Mouse (Mus musculus) kidney, postnatal 36 days (tissue): ENCODE measurements at regions not wholly inside any gene's neighbourhood (a gene's known extent, or its start where the extent isn't known, plus 50 kb on each side); places are given as distances from the start of the nearest gene placed in this dataset.

Experiments used
- DNase-seq, 2 experiments: peaks; one replicate each; pipeline ENCODE4 v3.0.0; 2021 to 2022; ENCODE audit warnings: mixed read lengths in 2 of 2

DNA sequence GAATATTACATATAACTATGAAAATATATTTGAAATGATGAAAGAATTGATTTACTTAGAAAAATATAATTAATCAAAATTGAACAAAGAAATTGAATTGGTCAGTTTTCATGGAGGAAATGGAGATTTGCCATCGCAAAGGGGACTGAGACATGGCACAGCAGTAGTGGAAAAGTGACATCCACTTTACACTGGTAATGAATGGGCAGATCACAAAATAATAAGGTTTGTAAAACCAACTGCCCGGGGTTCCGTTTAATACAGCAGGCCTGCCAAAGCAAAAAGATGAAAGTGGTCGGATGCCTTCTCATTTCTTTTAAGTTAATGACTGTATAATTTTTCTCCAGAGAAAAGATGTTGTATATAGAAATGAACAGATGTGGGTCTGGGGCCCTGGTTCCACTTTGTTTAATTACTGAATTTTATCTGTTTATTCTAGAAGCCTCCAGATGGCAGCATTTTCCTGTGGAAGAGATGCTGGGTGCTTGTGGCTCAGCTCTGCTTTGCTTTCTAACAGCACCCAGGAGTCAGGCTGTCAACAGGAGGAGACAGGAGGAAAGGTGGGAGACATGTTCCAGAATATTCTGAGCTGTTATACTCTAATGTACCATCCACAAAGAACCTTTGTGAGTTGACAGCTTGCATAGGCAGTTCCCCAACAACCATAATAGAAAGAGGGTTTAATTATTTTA, 75.6 kb upstream of the Fbxl17 start:
- DNase-seq: peak; percentile 44 to 56

GRCm38 (mm10) chr17:63582870-63583269, 83.1 kb upstream of the Fbxl17 start:
- DNase-seq: peak in 1 of 2 experiments; percentile 1

DNA sequence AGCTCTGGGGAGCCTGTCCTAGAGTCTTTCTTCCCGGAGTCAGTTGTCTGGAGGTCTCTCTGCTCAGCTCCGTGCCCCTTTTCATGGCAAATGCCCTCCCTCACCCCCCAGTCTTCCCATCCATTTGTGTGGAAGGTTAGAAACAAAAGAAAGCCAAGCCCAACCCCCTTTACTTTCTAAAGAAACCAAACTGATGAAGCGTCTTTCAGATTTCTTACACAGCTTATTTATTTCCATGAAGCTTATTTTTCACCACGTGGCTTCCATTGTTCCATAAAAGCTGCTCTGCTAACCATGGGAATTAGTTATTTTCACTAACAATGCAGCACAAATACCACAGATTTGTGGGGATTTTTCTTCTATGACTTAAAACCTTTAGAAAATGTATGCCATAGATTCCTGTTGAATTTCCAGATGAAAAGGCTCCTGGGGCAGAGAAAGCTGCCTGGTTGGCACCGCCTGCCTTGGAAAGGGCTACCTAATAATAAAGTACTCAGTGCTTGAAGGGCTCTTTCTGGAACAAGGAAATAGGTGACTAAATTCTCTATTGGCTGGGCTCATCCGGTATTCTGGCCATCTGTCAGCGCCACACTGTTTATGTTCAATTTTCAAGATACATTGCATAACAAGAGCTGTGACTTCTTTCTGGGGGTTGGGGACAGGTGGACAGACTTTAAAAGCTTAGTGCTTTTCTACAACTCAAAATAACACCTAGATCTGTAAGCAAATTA, 107.4 kb upstream of the Fbxl17 start:
- no peak for DNase-seq

- DNase-seq: no peak
These were observed 122.9 kb upstream of the Fbxl17 start for GRCm38 (mm10) chr17:63622726-63623125.

DNA sequence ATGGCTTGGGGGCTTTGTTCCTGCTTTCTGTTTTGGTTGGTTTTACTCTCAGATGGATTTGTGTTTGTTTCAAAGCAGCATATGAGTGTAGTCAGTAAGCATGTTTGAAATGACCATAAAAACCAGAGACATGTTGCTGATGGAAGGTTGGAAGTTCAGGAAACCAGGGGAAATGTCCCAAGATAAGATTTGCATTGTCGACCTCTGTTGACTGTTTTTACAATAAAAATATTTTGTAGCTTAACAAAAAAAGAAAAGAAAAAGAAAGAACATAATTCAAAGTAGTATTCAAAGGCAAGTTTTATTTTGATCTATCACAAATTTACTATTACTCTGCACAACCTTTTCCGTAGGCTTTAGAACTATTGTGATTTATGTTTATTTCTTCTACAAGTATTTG, 137.8 kb upstream of the Fbxl17 start:
- no peak for DNase-seq

- peak in 1 of 2 experiments; percentile 15 for DNase-seq
These were observed 144.6 kb upstream of the Fbxl17 start for GRCm38 (mm10) chr17:63644390-63644789.

- no peak for DNase-seq
These were observed 157.9 kb upstream of the Fbxl17 start for GRCm38 (mm10) chr17:63657687-63658086.

DNA sequence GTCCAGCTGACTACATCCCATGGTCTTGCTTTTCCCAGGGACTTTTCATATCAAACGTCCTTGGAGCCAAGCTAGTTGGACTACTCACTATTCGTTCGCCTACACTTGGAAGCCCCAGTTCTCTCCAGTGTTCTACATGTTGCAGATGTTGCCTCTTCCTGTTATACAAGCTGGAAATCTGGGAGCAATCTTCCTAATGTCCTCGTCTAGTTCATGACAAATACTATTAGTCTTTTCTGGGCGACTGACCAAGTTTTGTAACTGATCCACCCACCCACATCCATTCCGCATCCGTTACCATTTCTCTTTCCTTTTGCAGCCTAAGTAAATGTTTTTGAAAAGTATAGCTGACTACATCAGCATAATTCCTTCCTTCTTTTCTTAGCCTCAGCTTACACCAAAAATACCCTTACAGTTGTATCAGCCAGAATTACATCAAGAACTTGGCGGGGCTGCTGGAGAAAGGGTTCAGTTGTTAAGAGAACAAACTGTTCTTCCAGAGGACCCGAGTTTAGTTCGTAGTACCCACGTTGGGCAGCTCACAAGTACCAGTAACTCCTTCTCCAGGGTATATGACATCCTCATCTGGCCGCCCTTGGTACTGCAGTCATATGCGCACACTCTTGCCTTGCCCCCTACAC, 161.1 kb upstream of the Fbxl17 start:
- peak; percentile 6 to 44 for DNase-seq

DNA sequence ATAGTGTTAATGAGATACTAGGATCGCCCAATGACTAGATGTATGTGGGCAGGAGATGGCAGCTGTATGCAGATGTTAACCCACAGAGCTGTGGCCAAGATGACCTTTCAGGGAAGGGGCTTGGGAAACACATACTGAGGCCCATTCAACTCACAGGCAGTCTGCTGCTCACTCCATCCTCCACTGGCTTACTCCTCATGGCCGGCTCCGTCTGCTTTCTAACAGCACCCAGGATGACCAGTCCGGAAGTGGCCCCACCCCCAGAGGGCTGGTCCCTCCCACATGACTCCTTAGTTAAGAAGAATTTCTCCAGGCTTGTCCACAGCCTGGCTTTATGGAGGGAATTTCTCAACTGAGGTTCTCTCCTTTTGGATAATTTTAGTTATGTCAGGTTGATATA, 161.8 kb upstream of the Fbxl17 start:
- peak; percentile 21 to 53 for DNase-seq

- no peak for DNase-seq
These were observed 162.4 kb upstream of the Fbxl17 start for GRCm38 (mm10) chr17:63662251-63662650.

DNA sequence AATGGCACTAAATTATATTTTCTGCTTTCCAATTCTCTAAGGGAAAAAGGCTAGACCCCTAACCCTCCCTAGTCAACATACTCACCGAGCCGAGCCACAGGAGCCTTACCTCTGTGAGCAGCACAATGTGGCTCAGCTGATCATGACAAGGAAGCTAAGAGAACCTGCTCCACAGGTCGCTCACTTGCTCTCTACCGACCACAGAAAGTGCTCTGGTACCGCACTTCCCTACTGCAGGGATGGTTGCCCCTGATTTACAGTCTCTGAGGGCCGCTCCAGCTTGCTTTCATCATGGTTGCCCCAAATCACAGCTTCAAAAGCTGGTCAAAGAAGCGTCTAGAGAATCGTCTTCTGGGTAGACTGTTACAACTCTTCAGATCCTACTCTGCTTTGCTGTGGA, 177.0 kb upstream of the Fbxl17 start:
- DNase-seq: no peak

DNA sequence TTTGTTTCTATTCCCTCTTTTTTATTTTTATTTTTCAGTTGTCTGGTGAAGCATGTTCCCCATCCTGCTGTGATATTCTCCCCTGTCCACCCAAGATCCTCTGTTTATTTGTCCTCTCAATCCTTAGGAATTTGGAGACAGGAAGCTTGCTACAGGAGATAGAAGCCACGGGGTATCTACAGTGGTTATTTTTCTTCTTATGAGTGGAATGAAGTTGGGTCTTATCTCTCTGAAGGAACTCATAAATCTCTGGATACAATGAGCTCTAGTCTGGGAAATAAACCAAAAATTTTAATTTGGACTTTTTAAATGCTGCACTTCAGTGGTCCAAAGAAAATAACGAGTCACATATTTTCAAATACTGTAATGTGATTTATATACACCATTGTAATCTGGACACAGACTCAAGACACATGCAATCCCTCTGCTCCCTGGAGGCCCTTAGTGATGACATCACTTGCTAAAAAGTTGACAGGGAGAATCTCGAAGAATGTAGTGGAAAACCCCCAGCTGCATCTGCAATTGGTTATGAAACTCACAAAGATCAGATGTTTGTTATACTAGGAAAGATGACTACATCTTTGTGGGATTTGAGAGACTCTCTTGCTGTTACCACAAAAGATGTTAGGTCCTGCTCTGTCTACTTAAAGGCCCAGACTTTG, 178.3 kb upstream of the Fbxl17 start:
- DNase-seq: peak; percentile 27 to 61

GRCm38 (mm10) chr17:63680479-63680878, 180.7 kb upstream of the Fbxl17 start:
- no peak for DNase-seq

DNA sequence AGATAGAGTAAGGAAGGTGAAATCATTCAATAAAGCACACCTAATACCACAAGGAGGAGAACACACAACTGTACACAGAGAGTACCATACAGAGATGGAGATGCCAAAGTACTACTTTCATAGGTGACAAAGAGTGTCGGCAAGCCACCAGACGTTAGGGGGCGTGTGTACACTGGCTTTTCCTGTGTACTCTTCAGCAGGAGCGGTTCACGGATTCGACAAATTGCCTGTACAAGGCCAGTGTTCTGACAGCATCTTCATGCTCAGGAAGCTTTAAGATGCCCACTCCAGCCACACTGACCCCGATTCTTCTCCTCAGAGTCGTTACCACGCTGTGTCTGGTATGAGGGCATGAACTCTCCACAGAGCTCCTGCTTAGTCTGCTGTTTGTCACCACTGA, 179.5 kb upstream of the Fer start:
- no peak for DNase-seq

GRCm38 (mm10) chr17:63684026-63684425, 178.8 kb upstream of the Fer start:
- DNase-seq: no peak

GRCm38 (mm10) chr17:63685956-63686355, 176.9 kb upstream of the Fer start:
- DNase-seq: peak; percentile 12 to 16

DNA sequence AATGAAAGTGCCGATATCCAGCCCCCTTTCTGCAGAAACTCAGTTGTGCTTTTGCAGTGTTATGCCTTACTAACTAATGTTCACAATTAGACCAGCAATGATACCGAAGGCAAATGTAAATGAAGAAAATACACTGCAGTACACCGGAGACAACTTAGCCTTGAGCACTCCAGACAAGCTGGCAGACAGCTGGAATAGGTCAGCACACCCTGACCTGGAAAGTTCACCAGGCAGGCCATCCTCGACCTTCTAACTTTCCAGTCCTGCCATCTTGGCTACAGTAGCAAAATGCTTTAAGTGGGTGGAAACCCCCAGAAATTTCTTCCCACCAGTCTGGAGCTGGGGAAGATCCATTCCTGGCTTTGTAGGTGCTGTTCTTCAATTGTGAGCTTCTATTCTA, 176.5 kb upstream of the Fer start:
- peak in 1 of 2 experiments; percentile 15 for DNase-seq

GRCm38 (mm10) chr17:63689291-63689690, 173.6 kb upstream of the Fer start:
- no peak for DNase-seq

GRCm38 (mm10) chr17:63690829-63691689, 171.8 kb upstream of the Fer start:
- DNase-seq: no peak

GRCm38 (mm10) chr17:63691690-63691968, 171.2 kb upstream of the Fer start:
- no peak for DNase-seq

GRCm38 (mm10) chr17:63693274-63693673, 169.6 kb upstream of the Fer start:
- no peak for DNase-seq

- DNase-seq: no peak
These were observed 163.3 kb upstream of the Fer start for GRCm38 (mm10) chr17:63699537-63699936.

DNA sequence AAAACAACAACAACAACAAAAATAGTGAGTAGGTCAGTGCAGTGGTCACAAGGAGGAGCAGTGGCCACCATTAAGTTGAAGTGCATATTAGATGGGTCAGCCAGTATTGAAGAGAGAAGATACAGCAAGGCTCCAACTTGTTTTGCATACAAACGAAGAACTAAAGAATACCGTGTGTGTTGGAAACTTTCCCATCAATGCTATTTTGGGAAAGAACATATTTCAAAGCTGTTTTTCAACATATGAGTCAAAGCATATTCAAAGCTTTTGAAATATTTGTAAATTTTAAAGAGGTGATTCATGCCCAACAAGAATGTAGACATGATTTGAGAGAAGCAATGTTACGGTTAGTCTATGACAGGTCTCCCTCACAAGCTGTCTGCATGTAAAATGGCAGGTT, 157.9 kb upstream of the Fer start:
- no peak for DNase-seq
